Mouse (Mus musculus): Measurements from ENCODE around the gene Kmt5b. TPM values are rescaled to one million over a fixed set of nuclear protein-coding genes. Genes with fewer than 3 reads are reported as not detected.
A peak's percentile ranks its signal among the peaks of the same experiment; 100 is the strongest.

Kmt5b gene
- polyA plus RNA-seq, 1 experiment from 2014 or later = 34.3 TPM

DNA sequence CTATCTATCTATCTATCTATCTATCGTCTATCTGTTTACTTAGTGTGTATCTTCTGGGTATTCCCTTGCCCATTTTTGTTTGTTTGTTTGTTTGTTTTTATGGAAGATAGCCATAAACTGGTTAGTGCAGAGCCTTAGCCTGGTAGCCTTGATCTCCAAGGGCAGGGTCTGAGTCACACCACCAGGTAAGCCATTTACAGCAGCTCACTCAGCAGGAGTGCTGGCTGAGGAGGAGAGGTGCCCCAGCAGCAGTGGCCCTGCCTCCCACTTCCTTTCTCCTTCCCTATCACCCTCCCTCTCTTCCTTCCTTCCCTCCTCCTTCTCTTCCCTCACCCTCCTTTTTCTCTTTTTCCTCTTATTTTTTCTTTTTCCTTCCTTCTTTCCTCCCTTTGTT lies 14.0 kb upstream of the Kmt5b start:
- ATAC-seq (ENCODE audit: insufficient read depth) (no peak), DNase-seq (no peak)
- Histone ChIP-seq H3K27me3 (ENCODE audit: insufficient read depth, low read length) (no peaks in the 10 kb centered on the region), H3K4me3 (ENCODE audit: low read depth, low read length) (no peak overlapping the region), H3K9me3 (ENCODE audit: low read depth, low read length) (no peaks in the 10 kb centered on the region), H3K4me2 (no peak overlapping the region), H3K27ac (ENCODE audit: low read depth) (no peak overlapping the region), H3K4me1 (ENCODE audit: insufficient read depth) (no peaks in the 10 kb centered on the region), H3K9ac (no peak overlapping the region), H3K36me3 (ENCODE audit: insufficient read depth) (no peaks in the 10 kb centered on the region)
- WGBS = 81% methylated on average over 1 of the region's 1 CpGs
- no peak for TF ChIP-seq CTCF (IDR thresholded peaks at IDR 0.05; ENCODE audit: low read depth)

DNA sequence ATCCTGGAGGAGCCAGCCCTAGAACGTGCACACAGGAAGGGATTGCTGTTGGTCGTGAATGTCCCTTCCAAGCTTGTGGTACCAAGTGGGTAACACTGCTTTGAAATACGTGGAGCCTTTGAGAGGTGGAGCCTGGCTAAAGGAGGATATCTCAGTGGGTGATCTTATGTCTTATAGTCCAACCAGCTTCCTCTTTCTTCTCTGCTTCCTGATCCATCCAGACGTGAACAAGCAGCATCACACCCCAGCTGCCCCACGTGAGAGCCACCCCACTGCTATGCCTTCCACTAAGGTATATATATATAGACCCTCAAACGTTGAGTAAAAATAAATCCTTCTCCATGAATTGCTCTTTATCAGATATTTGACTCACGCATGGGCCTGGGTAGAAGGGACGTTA lies 13.5 kb upstream of the Kmt5b start:
- Histone ChIP-seq H3K27me3 (ENCODE audit: insufficient read depth, low read length) (no peaks in the 10 kb centered on the region), H3K9me3 (ENCODE audit: low read depth, low read length) (no peaks in the 10 kb centered on the region), H3K9ac (no peak overlapping the region), H3K27ac (ENCODE audit: low read depth) (no peak overlapping the region), H3K4me1 (ENCODE audit: insufficient read depth) (no peaks in the 10 kb centered on the region), H3K4me3 (ENCODE audit: low read depth, low read length) (no peak overlapping the region), H3K36me3 (ENCODE audit: insufficient read depth) (no peaks in the 10 kb centered on the region), H3K4me2 (no peak overlapping the region)
- DNase-seq = no peak
- no peak for TF ChIP-seq CTCF (IDR thresholded peaks at IDR 0.05; ENCODE audit: low read depth)
- 38% methylated on average over 8 of the region's 8 CpGs for WGBS
- no peak for ATAC-seq (ENCODE audit: insufficient read depth)

DNA sequence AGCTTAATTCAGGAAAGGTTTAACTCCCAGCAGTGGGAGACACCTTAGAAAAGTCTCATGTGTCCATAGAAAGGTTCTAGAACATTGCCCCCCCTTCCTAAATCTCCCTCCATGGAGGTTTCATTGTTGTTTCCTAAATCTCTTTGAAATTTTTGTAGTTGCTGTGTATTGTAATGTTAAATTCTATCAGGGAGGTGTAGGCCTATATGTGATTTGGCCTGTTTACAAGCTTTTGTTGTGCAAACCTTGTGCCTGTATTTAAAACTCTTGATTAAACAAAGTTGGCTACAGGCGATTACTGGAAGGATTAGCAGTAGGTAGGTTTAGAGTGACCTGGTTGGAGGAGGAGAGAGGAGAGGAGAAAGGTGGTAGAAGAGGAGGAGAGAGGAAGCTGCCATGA lies 9.4 kb upstream of the Kmt5b start:
- Histone ChIP-seq H3K9ac (no peak overlapping the region), H3K4me3 (ENCODE audit: low read depth, low read length) (no peak overlapping the region), H3K27me3 (ENCODE audit: insufficient read depth, low read length) (no peaks in the 10 kb centered on the region), H3K4me2 (no peak overlapping the region), H3K4me1 (ENCODE audit: insufficient read depth) (no peaks in the 10 kb centered on the region), H3K9me3 (ENCODE audit: low read depth, low read length) (no peaks in the 10 kb centered on the region), H3K36me3 (ENCODE audit: insufficient read depth) (no peaks in the 10 kb centered on the region), H3K27ac (ENCODE audit: low read depth) (no peak overlapping the region)
- TF ChIP-seq CTCF (IDR thresholded peaks at IDR 0.05; ENCODE audit: low read depth) = no peak
- WGBS = 44% methylated on average over 1 of the region's 1 CpGs
- ATAC-seq (ENCODE audit: insufficient read depth) (no peak), DNase-seq (no peak)

DNA sequence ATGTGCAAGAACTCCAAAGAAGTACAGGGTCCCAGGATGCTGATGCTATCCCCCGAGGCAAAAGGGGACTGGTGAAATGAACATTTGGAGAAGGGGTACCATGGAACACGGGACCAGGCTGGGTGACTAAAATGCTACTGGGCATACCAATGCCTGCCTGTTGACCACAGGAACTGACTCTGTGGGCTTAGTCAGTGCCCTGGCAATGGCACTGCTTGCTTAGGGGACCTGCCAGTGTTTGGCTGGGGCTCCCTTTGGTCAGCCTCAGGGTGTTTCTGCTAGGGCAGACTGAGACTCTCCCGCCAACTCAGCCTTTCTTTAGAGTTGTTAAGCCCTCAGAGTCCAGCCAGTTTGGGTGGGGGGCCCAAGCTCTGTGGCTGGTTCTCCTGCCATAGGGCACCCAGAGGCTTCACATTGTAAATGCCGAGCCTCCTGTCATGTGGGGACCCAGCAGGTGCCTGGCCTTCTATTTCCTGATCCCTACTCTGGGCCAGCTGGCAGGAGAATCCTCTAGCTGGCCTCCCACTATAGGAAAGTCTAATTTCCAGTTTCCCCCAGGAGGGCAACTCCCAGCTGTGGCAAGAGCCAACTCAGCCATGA lies 1.9 kb upstream of the Kmt5b start:
- WGBS = 84% methylated on average over 4 of the region's 4 CpGs
- no peaks in the 10 kb centered on the region for H3K27me3 ChIP-seq (ENCODE audit: insufficient read depth, low read length)
- H3K4me3 ChIP-seq (ENCODE audit: low read depth, low read length) = no peak overlapping the region
- DNase-seq = no peak
- H3K4me2 ChIP-seq = no peak overlapping the region
- TF ChIP-seq CTCF (IDR thresholded peaks at IDR 0.05; ENCODE audit: low read depth) = no peak
- H3K27ac ChIP-seq (ENCODE audit: low read depth) = no peak overlapping the region
- no peak for ATAC-seq (ENCODE audit: insufficient read depth)
- no peak overlapping the region for H3K9ac ChIP-seq
- no peaks in the 10 kb centered on the region for H3K9me3 ChIP-seq (ENCODE audit: low read depth, low read length)
- H3K4me1 ChIP-seq (ENCODE audit: insufficient read depth) = peaks cover 10% of the 10 kb centered on the region; the same call in 1 of the 2 replicates
- H3K36me3 ChIP-seq (ENCODE audit: insufficient read depth) = peaks cover 4% of the 10 kb centered on the region; the same call in 1 of the 2 replicates

DNA sequence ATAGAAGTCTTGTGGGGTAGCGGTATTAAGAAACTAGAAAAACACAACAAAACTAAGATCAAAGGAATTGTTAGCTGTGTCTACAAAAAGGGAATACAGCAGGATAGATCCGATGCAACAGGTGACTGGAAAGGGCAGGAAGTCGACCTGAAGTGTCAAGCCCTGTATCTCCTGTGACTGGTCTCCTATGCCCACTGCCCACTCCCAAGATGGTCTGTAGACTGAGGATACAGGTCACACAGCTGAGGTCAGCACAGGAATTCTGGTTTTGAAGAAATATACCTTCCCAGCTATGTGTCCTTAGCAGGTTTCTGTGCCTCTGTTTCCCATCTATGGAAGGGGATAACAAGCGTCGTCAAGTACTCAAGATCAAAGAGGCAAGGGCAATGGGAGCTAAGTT lies 843 bp upstream of the Kmt5b start:
- Histone ChIP-seq H3K4me1 (ENCODE audit: insufficient read depth) (peaks cover 10% of the 10 kb centered on the region; the same call in 1 of the 2 replicates), H3K36me3 (ENCODE audit: insufficient read depth) (peaks cover 4% of the 10 kb centered on the region; the same call in 1 of the 2 replicates), H3K27me3 (ENCODE audit: insufficient read depth, low read length) (no peaks in the 10 kb centered on the region), H3K4me3 (ENCODE audit: low read depth, low read length) (peak overlapping the region; percentile 98; the same call in 1 of the 2 replicates), H3K27ac (ENCODE audit: low read depth) (no peak overlapping the region), H3K4me2 (peak overlapping the region; percentile 92), H3K9ac (no peak overlapping the region), H3K9me3 (ENCODE audit: low read depth, low read length) (no peaks in the 10 kb centered on the region)
- WGBS = 80% methylated on average over 5 of the region's 5 CpGs
- no peak for TF ChIP-seq CTCF (IDR thresholded peaks at IDR 0.05; ENCODE audit: low read depth)
- no peak for ATAC-seq (ENCODE audit: insufficient read depth)
- DNase-seq = no peak

DNA sequence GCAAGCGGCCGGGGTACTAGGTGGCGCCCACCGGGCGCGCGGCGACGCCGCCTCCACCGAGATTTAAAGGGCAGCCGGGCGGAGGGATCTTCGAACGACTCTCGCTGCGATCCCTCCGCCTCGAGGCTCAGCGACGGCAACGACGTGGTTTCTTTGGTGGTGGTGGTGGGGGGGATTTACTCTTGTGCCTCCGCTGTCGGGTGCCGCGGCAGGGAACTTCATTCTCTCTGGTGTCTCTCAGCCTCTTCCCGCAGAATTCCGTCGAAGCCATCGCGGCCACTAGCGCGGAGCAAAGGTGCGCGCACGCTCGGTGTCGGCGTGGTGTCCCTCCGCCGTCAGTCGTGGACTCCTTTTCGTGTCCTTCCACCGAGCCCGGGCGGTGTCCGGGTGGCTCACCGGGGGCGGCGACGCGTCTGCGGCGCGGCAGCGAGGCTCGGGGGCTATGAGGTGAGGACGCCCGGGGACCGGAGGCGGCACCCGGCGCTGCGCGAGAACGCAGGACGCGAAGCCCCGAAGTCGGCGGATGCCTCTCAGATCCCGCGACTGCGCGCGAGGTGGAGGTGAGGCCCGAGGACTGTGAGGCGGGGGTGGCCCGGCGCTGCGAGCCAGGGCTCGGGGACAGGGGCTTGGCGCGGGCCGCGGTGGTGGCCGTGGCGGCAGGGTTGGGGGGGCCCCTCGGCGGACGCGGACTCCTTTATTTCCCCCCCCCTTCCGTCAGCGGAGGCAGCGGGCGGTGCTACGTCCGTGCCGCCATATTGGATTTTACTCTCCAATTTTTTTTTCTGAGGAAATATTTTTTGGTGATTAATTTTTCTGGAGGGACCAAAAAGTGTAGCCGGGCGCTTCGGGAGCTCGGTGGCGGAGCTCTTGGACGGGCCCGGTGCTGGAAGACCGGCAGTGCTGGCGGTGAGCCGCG lies 818 bp downstream of the Kmt5b start:
- Histone ChIP-seq H3K4me3 (ENCODE audit: low read depth, low read length) (peak overlapping the region; percentile 98), H3K27ac (ENCODE audit: low read depth) (peak overlapping the region; percentile 100), H3K4me2 (peak overlapping the region; percentile 92), H3K27me3 (ENCODE audit: insufficient read depth, low read length) (no peaks in the 10 kb centered on the region), H3K9me3 (ENCODE audit: low read depth, low read length) (no peaks in the 10 kb centered on the region), H3K4me1 (ENCODE audit: insufficient read depth) (peaks cover 10% of the 10 kb centered on the region; the same call in 1 of the 2 replicates), H3K9ac (peak overlapping the region; percentile 100), H3K36me3 (ENCODE audit: insufficient read depth) (peaks cover 6% of the 10 kb centered on the region; the same call in 1 of the 2 replicates)
- WGBS = under 1% methylated on average over 95 of the region's 111 CpGs
- DNase-seq = peak; percentile 97
- ATAC-seq (ENCODE audit: insufficient read depth) = peak; percentile 68
- TF ChIP-seq CTCF (IDR thresholded peaks at IDR 0.05; ENCODE audit: low read depth) = no peak
